Mouse (Mus musculus) mouse trophoblast stem cell (cell line): Measurements from ENCODE around the gene Scarf1.

ENCODE experiments used
- in situ Hi-C, 2 experiments: fragments of 300-500 bp; cut with MseI, MboI; formaldehyde crosslinking; loops; 2 replicates in 1 of 2; 3 replicates in 1 of 2; pipeline ENCODE4 v1.15.1; 2025

The Scarf1 gene

DNA sequence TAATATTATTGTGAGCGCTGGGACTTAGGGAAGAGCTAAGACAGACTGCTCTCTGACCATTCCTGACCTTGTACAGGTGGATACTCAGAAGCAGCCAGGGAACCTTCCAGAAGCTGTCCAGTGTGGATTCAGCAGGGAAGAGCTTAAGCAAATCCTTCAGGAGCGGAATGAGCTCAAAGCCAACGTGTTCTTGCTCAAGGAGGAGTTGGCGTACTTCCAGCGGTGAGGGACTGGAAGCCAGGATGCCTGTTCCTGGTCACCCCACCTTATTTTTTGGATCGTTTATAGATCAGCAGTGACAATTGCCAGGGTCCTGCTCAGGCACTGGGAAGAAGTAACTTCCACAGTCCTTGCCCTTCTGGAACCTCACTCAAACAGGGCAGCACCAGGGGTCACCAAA is 2.1 kb upstream of the Scarf1 start:
- in situ Hi-C loops, result no loop called here

DNA sequence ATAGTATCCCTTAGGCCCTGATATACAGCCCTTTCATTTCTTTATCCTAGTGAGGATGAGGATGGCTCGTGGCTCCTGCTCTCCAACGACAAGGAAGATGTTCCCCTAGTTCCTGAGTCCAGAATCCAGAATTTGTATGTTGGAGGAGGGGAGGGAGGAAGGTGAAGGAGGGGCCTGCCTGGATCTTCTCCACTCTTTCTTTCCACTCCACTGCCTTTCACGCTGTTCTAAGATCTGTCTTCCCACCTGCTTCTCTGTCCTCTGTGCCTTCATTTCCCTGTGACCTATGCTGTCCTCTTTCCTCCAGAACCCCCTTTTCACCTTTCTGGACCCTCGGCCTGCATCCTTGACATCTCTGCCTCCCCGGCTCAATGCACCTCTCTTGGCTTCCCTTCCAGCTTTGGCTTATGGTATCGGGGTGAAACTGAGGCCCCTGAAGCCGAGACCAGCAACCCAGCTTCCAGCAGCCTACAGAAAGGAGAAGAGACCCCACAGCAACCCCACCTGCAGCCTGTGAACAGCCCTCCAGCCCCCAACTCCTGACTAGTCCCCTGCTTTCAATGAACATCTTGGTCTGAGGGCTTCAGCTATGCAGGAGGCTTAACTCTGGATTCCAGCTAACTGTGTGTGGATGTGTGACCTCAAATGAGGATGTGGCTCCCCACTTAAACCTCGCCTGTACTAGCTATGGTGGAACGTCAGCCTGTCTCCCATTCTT is 880 bp upstream of the Scarf1 start:
- in situ Hi-C loops, result no loop called here

DNA sequence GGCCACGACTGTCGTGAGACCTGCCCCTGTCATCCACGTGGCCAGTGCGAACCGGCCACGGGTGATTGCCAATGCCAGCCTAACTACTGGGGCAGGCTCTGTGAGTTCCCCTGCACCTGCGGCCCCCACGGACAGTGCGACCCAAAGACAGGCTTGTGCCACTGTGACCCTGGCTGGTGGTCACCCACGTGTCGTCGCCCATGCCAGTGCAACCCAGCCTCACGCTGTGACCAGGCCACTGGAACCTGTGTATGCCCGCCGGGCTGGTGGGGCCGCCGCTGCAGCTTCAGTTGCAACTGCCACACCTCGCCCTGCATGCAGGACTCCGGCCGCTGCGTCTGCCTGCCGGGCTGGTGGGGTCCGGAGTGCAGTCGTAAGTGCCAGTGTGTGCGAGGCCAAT is 1.8 kb downstream of the Scarf1 start:
- in situ Hi-C loops, result no loop called here

DNA sequence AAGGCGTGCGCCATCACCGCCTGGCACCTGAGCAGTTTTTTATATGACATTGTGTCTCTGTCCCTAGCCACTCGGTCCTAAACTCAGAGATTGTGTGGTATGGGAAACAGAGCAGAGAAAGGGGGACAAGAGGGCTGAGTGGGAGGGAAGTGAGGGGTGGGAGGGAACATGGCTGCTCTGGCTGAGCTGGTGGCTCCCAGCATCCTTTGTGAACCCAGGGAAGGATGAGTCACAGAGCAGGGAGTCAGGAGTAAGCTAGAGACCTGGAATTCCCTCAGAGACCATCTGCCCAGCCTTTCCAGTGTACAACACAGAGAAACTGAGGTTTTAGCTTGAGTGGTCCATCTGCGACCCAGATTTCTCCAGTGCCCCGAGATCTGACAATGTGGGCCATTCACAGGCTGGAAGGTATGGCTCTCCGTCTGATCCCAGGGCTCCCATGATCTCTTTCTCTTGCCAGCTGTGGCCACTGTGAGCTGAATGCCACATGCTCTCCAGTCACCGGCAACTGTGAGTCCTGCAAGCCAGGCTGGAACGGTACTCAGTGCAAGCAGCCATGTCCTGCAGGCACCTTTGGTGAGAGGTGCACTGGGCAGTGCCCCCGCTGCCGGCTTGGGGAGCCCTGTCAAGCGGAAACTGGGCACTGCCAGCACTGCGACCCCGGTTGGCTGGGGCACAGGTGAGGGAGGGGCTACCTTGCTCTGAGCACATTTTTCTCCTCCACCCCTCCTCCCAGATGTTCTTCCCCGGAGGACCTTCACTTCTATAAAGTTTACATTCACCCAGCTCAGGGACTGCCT is 6.7 kb downstream of the Scarf1 start:
- in situ Hi-C loops, result no loop called here

DNA sequence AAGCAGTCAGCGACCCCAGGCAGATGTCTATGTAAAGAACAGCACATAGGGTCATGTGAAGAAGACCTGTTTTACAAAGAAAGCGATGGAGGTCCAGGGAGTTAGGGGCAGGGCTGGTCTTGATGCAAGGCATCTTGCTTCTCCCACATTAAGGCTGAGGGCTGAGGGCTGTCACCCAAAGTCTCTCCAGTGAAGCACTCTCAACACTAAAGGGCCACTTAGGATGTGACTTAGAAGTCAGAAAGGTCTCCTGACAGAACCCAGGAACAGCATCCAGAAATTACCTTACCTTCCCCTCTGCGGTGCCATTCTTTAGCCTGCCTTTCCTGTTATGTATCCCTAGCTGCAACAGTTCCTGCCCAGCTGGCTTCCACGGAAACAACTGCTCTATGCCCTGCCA is 8.3 kb downstream of the Scarf1 start:
- in situ Hi-C loops, result no loop called here

DNA sequence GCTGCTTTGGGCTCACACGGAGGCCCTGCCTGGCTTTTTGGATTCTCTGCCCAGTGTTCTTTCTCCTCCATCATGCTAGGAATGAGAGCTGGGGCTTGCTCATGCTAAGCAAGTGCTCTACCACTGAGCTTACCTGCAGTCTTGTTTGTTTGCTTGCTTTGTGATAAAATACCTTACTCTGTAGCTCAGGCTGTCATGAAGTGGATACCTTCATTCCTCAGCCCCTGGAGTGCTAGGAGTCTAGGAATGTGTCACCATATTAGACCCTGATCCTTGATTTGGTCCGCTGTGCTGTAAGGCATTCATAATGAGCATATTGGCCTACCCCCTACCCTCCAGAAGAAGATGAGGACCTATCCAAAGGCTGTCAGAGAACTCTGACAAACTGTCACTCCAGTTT is 9.5 kb downstream of the Scarf1 start:
- in situ Hi-C loops, result no loop called here

DNA sequence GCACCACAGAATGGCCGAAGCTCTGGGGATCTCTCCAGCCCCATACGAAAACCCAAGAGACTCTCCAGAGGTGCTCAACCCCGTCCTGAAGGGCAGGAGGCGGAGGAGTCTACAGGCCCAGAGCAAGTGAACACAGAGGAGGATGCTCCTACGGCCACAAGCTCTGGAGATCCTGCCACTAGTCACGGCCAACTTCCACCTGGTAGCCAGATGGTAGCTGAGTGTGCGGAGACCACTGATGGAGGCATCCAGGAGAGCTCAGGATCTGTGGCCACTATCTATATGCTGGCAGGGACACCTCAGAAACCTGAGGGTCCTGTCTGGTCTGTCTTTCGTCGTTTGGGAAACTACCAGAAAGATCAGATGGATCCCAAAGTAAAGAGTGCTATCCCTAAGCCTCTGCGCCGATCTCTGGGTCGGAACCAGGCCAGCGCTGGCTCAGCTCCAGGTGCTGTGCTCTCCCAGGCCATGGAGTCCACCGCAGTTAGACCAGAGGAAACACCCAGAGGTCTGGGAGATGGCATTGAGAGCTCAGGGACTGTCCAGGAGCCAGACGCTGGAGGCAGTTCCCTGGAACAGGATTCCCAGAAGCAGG is 12.3 kb downstream of the Scarf1 start:
- in situ Hi-C loops, result loop anchor here in 1 of 2 experiments (5.0 kb wide), 1 partner anchor 52 kb away; no protein-coding TSS in a partner anchor

DNA sequence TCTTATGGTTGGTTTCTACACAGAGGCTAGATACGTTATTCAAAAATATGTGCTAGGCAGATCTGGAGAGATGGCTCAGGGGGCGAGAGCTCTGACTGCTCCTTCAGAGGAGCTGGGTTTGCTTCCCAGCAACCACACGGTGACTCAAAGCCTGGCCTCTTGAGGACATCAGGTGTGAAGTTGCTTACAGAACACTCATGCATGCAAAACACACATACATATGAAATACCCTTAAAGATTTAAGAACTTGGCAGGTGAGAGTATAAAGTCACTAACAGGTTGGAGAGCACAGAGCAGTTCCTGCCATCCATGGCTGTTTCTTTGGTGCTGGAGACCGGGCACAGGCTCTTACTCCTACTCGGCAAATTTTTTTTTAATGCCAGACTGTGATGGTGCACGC is 13.6 kb downstream of the Scarf1 start:
- in situ Hi-C loops, result loop anchor here in 1 of 2 experiments (5.0 kb wide), 1 partner anchor 50 kb away; no protein-coding TSS in a partner anchor

DNA sequence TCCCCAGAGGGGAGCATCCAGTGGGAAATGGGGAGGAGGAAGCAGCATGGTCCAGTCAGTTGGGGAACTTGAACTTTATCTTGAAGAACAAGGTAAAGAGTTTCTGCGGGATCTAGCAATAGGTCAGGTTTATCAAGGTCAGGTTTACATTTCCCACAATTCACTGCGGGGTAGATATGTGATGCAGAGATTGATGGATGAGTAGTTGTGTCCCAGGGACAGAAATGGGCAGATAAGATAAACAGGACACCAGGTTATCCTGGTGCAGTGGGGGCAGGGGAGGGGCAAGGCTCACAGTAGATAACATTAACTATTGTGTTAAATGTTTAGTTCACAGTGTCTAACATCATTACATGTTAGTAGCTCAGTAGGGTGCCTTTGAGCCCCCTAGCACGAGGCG is 16.4 kb downstream of the Scarf1 start:
- in situ Hi-C loops, result loop anchor here (5.0 kb wide), 2 partner anchors 38 to 48 kb away; no protein-coding TSS in a partner anchor

DNA sequence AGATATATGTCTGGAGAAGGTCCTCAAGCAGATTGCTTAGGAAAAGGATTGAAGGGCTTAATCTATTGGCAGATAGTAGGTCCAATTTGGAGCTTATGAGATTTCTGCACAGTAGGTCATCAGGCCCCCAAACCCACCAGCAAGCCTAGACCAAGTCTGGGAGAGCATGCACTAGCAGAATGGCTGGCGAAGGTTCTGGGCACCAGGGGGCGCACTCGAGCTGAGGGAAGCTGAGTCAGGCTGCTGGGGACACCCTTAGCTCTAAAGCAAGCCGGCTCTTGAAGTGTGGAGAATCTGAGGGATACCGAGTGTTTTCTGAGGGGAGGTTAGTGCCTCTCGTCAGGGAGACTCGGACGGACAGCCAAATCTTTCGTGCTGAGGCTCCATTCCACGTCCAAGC is 17.0 kb downstream of the Scarf1 start:
- in situ Hi-C loops, result loop anchor here in 1 of 2 experiments (5.0 kb wide), 1 partner anchor 37 kb away; no protein-coding TSS in a partner anchor

DNA sequence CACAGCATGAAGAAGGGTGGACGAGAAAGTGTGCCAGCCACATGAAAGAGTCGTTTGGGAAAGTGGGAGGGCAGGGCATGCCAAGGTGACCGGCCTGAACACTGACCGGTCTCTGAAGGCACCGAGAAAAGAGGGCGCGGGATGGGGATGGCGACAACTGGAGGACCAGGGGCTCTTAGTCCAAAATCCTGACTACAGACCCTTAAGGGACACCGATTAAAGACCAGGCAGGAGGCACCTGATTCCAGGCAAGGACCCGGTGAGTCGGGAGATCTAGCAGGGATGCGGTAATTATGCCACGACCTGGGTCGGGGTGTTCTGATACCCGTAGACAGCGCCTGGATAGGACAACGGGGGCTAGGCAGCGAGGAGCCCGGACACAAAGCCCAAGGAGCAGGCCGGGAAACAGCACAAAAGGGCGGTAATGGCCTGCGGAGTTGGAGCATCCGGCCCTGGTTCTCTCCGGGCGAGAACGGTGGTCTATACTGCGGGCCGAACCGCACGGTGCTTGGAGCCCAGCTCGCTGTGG is 17.6 kb downstream of the Scarf1 start:
- in situ Hi-C loops, result loop anchor here in 1 of 2 experiments (5.0 kb wide), 1 partner anchor 36 kb away; no protein-coding TSS in a partner anchor

DNA sequence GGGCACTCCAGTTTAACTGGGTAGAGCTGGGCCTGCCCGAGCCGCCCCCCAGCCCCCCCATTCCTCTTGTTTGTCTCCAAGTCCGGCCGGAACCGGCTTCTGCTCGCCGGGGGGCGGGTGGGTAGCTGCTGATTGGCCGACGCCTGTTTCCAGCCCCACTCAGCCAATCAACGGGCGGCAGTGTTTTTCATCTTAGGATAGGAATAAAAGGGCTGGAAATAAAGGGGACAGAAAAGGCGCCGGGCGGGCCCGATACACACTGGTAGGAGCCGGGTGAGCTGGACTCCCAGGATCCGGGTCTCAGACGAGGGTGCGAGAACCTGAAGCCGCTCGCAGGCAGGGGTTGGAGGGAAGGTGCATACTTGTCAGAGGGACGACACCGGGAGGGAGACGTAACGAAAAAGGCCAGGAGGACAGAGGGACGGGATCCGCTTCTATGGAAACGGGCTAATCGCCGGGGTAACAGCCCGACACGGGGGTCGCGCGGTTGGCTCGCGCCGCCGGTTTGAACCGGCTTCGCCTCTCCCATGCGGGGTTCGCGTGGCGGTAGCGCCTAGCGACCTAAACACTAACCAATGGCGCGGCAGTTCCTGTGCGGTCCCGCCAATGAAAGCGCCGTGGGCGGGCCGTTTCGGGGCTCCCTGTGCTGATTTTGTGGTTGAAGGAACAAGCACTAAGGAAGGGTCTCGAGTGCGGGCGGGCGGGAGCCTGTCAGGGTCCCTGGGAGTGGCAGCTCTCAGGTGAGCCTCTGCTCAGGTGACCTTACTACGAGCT is 18.3 kb downstream of the Scarf1 start, which contains the start of gene Slc43a2:
Slc43a2 (plus strand) TSS at position 226 of the 774 bp plus-strand sequence.
- in situ Hi-C loops, result loop anchor here in 1 of 2 experiments (5.0 kb wide), 1 partner anchor 36 kb away; no protein-coding TSS in a partner anchor

DNA sequence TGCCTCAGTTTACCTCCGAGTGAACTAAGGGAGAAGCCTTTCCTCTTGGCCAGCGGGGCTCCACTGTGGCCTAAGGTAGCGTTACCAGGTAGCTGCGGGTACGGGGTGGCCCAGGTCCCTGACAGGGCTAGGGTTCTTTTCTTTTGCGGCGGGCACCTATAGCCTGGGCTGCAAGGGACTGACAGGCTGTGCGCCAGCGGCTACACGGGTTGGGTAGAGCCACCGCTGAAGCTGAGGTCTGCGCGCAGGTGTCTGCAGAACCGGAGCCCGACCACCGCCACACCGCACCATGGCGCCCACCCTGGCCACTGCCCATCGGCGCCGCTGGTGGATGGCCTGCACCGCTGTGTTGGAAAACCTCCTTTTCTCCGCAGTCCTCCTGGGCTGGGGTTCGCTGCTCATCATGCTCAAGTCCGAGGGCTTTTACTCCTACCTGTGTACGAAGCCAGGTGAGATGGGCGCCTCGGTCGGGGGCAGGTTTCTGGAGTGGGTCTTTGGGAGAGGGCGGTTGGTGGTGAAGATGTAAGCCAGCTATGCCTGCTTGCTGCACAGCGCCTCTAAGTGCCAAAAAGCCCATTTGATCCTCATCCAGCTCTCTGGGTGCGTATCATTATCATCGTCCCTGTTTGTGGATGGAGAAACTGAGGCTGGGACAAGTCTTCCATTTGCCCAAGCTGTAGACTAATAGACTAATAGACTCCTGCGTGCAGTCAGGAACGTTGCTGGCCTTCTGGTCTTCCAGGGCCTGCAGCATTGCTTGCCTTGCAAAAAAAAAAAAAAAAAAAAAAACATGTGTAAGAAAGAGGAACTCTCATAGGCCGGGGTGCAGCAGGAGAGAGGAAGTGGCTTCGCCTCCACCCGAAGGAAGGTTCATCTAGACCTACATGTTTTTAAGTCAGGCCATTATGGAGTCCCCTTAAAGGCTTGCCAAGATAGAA is 19.3 kb downstream of the Scarf1 start:
- in situ Hi-C loops, result loop anchor here in 1 of 2 experiments (5.0 kb wide), 1 partner anchor 35 kb away; no protein-coding TSS in a partner anchor

DNA sequence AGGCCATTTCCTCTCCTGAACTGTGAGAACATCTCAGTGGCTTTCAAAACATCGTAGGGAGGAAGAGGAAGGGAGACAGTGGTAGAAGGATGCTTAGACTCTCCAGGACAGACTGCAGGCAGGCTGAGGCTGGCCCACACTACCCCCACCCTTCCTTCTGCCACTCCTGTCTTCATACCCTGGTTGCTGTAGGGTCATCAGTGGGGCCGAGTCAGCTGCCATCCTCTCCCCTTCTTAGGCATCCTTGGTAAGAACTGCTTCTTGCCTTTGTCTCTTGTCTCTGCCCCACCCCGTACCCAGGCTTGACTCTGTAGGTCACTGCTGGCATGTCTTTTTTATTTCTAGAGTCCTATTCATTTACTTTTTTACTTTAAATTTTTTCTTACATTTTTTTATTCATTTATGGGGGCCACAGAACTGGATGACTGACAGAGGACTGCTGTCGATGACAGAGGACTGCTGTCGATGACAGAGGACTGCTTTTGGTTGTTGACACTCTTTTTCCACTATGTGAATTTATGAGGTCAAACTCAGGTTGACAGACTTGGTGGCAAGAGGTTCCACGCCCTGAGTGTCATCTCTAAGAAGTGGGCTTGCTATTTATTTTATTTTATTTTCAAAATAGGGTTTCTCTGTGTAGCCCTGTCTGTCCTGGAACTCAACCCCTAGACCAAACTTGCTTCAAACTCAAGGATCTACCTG is 20.1 kb downstream of the Scarf1 start:
- in situ Hi-C loops, result loop anchor here in 1 of 2 experiments (5.0 kb wide), 1 partner anchor 34 kb away; no protein-coding TSS in a partner anchor

DNA sequence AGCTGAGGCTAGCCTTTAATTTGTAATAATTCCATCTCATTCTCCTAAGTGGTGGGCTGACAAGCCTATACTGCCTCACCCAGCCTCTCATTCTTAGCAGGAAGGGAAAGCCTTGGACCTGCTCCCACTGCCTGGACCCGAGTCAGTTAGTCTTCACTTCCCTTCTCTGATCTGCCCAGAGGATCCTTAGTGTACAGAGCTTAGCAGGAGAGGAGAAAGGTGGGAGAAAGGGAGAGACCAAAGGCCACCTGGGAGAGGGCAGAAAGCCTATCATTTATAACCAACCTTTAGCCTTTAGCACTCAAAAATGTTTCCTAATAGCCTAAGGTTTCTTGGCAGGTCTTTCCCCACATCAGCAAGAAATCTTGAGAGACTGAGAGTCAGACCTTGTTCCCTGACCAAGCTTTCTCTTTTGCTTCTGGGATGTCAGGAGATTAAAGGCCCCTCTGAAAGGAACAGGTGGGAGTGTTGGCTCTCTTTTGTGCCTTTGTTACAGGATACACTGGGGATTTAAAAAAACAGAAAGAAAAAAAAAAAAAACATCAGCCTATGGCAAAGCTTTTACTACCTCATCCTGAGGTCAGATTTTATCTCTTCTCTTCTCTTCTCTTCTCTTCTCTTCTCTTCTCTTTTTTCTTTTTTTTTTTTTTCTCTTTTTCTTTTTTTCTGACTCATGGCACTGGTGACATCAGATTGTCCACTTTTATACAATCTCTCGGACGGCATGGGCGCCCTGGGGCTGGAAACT is 21.1 kb downstream of the Scarf1 start:
- in situ Hi-C loops, result loop anchor here in 1 of 2 experiments (5.0 kb wide), 1 partner anchor 33 kb away; no protein-coding TSS in a partner anchor

DNA sequence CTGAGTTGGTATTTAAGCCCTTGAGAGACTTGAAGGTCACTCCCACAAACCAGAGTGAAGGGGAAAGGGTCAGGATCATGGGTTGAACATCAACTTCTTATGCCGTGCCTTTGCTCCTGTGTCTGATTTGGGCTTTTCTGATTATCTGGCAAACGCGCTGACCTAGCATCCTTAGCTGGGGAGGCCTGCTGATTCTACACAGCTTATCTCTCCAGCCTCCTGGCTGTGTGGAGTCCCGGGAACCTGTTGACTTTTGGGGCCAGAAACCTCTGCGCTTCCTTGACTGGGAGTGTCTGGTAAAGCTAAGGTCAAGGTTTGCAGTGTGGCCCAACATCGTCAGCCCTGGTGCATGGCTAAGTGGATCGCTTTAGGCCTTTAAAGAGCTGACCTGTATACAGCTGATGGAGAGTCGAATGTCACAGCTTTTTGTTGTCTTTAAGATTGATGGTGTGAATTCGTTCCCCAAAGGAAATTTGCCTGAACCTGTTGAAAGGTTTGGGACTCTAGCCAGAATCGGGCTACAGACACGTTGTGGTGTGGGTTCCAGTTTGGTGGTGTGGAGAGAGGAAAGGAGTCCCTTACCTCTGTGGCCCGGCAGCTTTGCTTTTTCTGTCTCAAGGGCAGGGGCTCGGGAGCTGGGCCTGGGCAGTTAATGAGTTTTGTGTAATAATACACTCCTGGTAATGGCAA is 21.9 kb downstream of the Scarf1 start:
- in situ Hi-C loops, result no loop called here

DNA sequence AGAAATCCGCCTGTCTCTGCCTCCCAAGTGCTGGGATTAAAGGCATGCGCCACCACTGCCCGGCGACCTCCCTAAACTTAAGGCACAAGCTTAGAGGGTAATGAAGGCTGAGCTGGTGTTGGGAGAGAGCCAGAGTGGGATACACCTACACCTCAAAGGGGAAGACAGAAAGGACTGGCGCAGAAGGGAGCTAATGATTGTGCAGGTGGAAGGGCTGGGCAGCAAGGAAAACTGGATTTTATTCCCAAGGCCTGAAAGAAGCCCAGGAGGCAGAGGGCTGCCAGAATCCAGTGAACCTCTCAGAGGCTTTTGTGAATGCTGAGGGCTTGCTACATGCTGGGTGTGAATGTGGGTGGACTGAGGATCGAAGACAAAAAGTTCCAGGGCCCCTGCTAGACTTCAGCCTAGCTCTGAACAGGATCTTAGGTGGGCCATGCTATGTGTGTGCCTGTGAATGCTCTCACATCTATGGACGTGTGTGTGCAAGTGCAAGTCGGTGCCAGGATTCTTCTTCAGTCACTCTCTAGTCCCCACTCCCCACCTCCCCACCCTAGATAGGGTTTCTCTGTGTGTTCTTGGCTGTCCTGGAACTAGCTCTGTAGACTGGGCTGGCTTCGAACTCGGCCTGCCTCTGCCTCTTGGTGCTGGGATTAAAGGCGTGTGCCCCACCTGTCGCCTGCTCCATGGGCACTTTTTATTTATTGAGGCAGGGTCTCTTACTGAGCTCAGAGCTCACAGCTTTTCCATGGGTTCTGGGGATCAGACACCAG is 23.1 kb downstream of the Scarf1 start:
- in situ Hi-C loops, result no loop called here
